Mouse (Mus musculus) megakaryocyte, embryonic 14.5 days (primary cell): ENCODE data around the gene Acbd4.

Experiments used
- FLI1 ChIP-seq: IDR thresholded peaks from 2 replicates; pipeline ENCODE4 v1.6.1; 2012; ENCODE audit warnings: low read length, inconsistent platforms, mixed read lengths
- GATA1 ChIP-seq: IDR thresholded peaks from 3 replicates; pipeline ENCODE4 v1.6.1; 2012; ENCODE audit warnings: mixed read lengths, low read length, inconsistent platforms, borderline replicate concordance

DNA sequence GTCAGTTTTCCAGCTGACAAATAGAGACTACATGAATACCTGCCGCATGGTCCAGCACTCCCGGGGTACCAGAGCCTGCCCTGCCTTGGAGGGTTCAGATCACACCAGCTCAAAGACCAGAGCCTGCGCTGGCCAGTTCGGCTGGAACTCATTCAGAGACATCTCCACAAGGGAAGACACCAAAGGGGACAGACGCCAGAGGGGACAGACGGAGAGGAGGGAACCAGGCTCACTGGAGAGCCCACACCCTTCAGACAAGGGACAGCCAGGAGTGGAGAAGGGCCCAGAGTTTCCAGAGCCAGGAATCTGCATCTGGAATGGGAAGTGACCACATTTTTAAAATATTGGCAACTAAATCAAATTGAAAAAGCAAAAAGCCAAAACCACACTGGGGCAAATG is 19.9 kb upstream of the Acbd4 start:
- TF ChIP-seq GATA1: no peak
- TF ChIP-seq FLI1: no peak
